Mouse (Mus musculus): Measurements from ENCODE around the gene Tasp1. TPM values are rescaled to one million over a fixed set of nuclear protein-coding genes. Genes with fewer than 3 reads are reported as not detected.
A peak's percentile ranks its signal among the peaks of the same experiment; 100 is the strongest.

The Tasp1 gene
- polyA plus RNA-seq (2014; fragmentation: Nextera tagmentation; extraction: Ambion mirVana) = 15.1 and 15.3 TPM in 2 replicates

- Histone ChIP-seq H3K36me3 (ENCODE audit: control insufficient read depth, insufficient read depth, low read length) (no peaks in the 10 kb centered on the region), H3K9ac (ENCODE audit: low read length) (peak within 1 kb of the TSS; percentile 84), H3K27me3 (ENCODE audit: control insufficient read depth, insufficient read depth, low read length) (no peaks in the 10 kb centered on the region), H3K4me1 (ENCODE audit: control insufficient read depth, insufficient read depth, low read length) (no peaks in the 10 kb centered on the region), H3K27ac (ENCODE audit: low read depth, low read length) (peak within 1 kb of the TSS; percentile 82), H3K4me2 (ENCODE audit: low read depth) (peak within 1 kb of the TSS; percentile 85), H3K9me3 (ENCODE audit: control insufficient read depth, low read length) (no peaks in the 10 kb centered on the region), H3K4me3 (ENCODE audit: low read depth, low read length) (peak within 1 kb of the TSS; percentile 77)
- ATAC-seq (ENCODE audit: insufficient read depth, low FRiP score, low TSS enrichment) (peak; percentile 100), DNase-seq (ENCODE audit: low spot score) (peak; percentile 94)
- under 1% methylated on average over 68 of the region's 68 CpGs for WGBS
Observed at GRCm38 (mm10) chr2:140066353-140067314, at the start of gene Tasp1. Tasp1 (minus strand) TSS chr2:140066805.

GRCm38 (mm10) chr2:140113851-140114250 is 47.2 kb upstream of the Tasp1 start:
- 90% methylated on average over 8 of the region's 8 CpGs for WGBS
- Histone ChIP-seq H3K9ac (ENCODE audit: low read length) (no peak overlapping the region), H3K9me3 (ENCODE audit: control insufficient read depth, low read length) (no peaks in the 10 kb centered on the region), H3K27ac (ENCODE audit: low read depth, low read length) (no peak overlapping the region), H3K4me2 (ENCODE audit: low read depth) (no peak overlapping the region), H3K4me1 (ENCODE audit: control insufficient read depth, insufficient read depth, low read length) (no peaks in the 10 kb centered on the region), H3K36me3 (ENCODE audit: control insufficient read depth, insufficient read depth, low read length) (no peaks in the 10 kb centered on the region), H3K4me3 (ENCODE audit: low read depth, low read length) (no peak overlapping the region), H3K27me3 (ENCODE audit: control insufficient read depth, insufficient read depth, low read length) (no peaks in the 10 kb centered on the region)
- no peak for DNase-seq (ENCODE audit: low spot score)
- no peak for ATAC-seq (ENCODE audit: insufficient read depth, low FRiP score, low TSS enrichment)

- WGBS = 52% methylated on average over 1 of the region's 1 CpGs
- Histone ChIP-seq H3K9me3 (ENCODE audit: control insufficient read depth, low read length) (no peaks in the 10 kb centered on the region), H3K4me2 (ENCODE audit: low read depth) (no peak overlapping the region), H3K4me1 (ENCODE audit: control insufficient read depth, insufficient read depth, low read length) (no peaks in the 10 kb centered on the region), H3K27me3 (ENCODE audit: control insufficient read depth, insufficient read depth, low read length) (no peaks in the 10 kb centered on the region), H3K9ac (ENCODE audit: low read length) (no peak overlapping the region), H3K36me3 (ENCODE audit: control insufficient read depth, insufficient read depth, low read length) (no peaks in the 10 kb centered on the region), H3K4me3 (ENCODE audit: low read depth, low read length) (no peak overlapping the region), H3K27ac (ENCODE audit: low read depth, low read length) (no peak overlapping the region)
- ATAC-seq (ENCODE audit: insufficient read depth, low FRiP score, low TSS enrichment) (no peak), DNase-seq (ENCODE audit: low spot score) (no peak)
Observed at GRCm38 (mm10) chr2:140108945-140109344, 42.3 kb upstream of the Tasp1 start.

GRCm38 (mm10) chr2:140107641-140108040 is 41.0 kb upstream of the Tasp1 start:
- no peak for ATAC-seq (ENCODE audit: insufficient read depth, low FRiP score, low TSS enrichment)
- WGBS = 89% methylated on average over 4 of the region's 4 CpGs

GRCm38 (mm10) chr2:140104951-140105350 is 38.3 kb upstream of the Tasp1 start:
- ATAC-seq (ENCODE audit: insufficient read depth, low FRiP score, low TSS enrichment) = no peak
- 64% methylated on average over 3 of the region's 3 CpGs for WGBS
- Histone ChIP-seq H3K4me3 (ENCODE audit: low read depth, low read length) (no peak overlapping the region), H3K27ac (ENCODE audit: low read depth, low read length) (no peak overlapping the region), H3K4me2 (ENCODE audit: low read depth) (no peak overlapping the region), H3K27me3 (ENCODE audit: control insufficient read depth, insufficient read depth, low read length) (no peaks in the 10 kb centered on the region), H3K9me3 (ENCODE audit: control insufficient read depth, low read length) (no peaks in the 10 kb centered on the region), H3K9ac (ENCODE audit: low read length) (no peak overlapping the region), H3K36me3 (ENCODE audit: control insufficient read depth, insufficient read depth, low read length) (no peaks in the 10 kb centered on the region), H3K4me1 (ENCODE audit: control insufficient read depth, insufficient read depth, low read length) (no peaks in the 10 kb centered on the region)
- DNase-seq (ENCODE audit: low spot score) = no peak

More at GRCm38 (mm10) chr2:140107641-140108040, 41.0 kb upstream of the Tasp1 start:
- Histone ChIP-seq H3K9me3 (ENCODE audit: control insufficient read depth, low read length) (no peaks in the 10 kb centered on the region), H3K27ac (ENCODE audit: low read depth, low read length) (no peak overlapping the region), H3K9ac (ENCODE audit: low read length) (no peak overlapping the region), H3K4me2 (ENCODE audit: low read depth) (no peak overlapping the region), H3K36me3 (ENCODE audit: control insufficient read depth, insufficient read depth, low read length) (no peaks in the 10 kb centered on the region), H3K27me3 (ENCODE audit: control insufficient read depth, insufficient read depth, low read length) (no peaks in the 10 kb centered on the region), H3K4me3 (ENCODE audit: low read depth, low read length) (no peak overlapping the region), H3K4me1 (ENCODE audit: control insufficient read depth, insufficient read depth, low read length) (no peaks in the 10 kb centered on the region)
- no peak for DNase-seq (ENCODE audit: low spot score)

- Histone ChIP-seq H3K9me3 (ENCODE audit: control insufficient read depth, low read length) (no peaks in the 10 kb centered on the region), H3K9ac (ENCODE audit: low read length) (no peak overlapping the region), H3K27me3 (ENCODE audit: control insufficient read depth, insufficient read depth, low read length) (no peaks in the 10 kb centered on the region), H3K4me2 (ENCODE audit: low read depth) (no peak overlapping the region), H3K4me3 (ENCODE audit: low read depth, low read length) (no peak overlapping the region), H3K27ac (ENCODE audit: low read depth, low read length) (no peak overlapping the region), H3K36me3 (ENCODE audit: control insufficient read depth, insufficient read depth, low read length) (no peaks in the 10 kb centered on the region), H3K4me1 (ENCODE audit: control insufficient read depth, insufficient read depth, low read length) (no peaks in the 10 kb centered on the region)
- ATAC-seq (ENCODE audit: insufficient read depth, low FRiP score, low TSS enrichment) = no peak
- no peak for DNase-seq (ENCODE audit: low spot score)
- WGBS = 89% methylated on average over 3 of the region's 3 CpGs
Observed at GRCm38 (mm10) chr2:140100551-140101474, 34.2 kb upstream of the Tasp1 start.

GRCm38 (mm10) chr2:140099971-140100370 is 33.4 kb upstream of the Tasp1 start:
- DNase-seq (ENCODE audit: low spot score) (no peak), ATAC-seq (ENCODE audit: insufficient read depth, low FRiP score, low TSS enrichment) (no peak)
- WGBS = 91% methylated on average over 3 of the region's 3 CpGs
- Histone ChIP-seq H3K27me3 (ENCODE audit: control insufficient read depth, insufficient read depth, low read length) (no peaks in the 10 kb centered on the region), H3K27ac (ENCODE audit: low read depth, low read length) (no peak overlapping the region), H3K9ac (ENCODE audit: low read length) (no peak overlapping the region), H3K4me2 (ENCODE audit: low read depth) (no peak overlapping the region), H3K36me3 (ENCODE audit: control insufficient read depth, insufficient read depth, low read length) (no peaks in the 10 kb centered on the region), H3K4me1 (ENCODE audit: control insufficient read depth, insufficient read depth, low read length) (no peaks in the 10 kb centered on the region), H3K4me3 (ENCODE audit: low read depth, low read length) (no peak overlapping the region), H3K9me3 (ENCODE audit: control insufficient read depth, low read length) (no peaks in the 10 kb centered on the region)

GRCm38 (mm10) chr2:140097131-140097591 is 30.6 kb upstream of the Tasp1 start:
- Histone ChIP-seq H3K4me2 (ENCODE audit: low read depth) (no peak overlapping the region), H3K9me3 (ENCODE audit: control insufficient read depth, low read length) (no peaks in the 10 kb centered on the region), H3K27me3 (ENCODE audit: control insufficient read depth, insufficient read depth, low read length) (no peaks in the 10 kb centered on the region), H3K4me3 (ENCODE audit: low read depth, low read length) (no peak overlapping the region), H3K9ac (ENCODE audit: low read length) (no peak overlapping the region), H3K36me3 (ENCODE audit: control insufficient read depth, insufficient read depth, low read length) (no peaks in the 10 kb centered on the region), H3K27ac (ENCODE audit: low read depth, low read length) (no peak overlapping the region), H3K4me1 (ENCODE audit: control insufficient read depth, insufficient read depth, low read length) (no peaks in the 10 kb centered on the region)
- WGBS = 86% methylated on average over 3 of the region's 3 CpGs
- DNase-seq (ENCODE audit: low spot score) = no peak
- ATAC-seq (ENCODE audit: insufficient read depth, low FRiP score, low TSS enrichment) = no peak
